Mouse (Mus musculus) lung, postnatal 0 days (tissue): ENCODE results near the gene Gm10408. TPM values are rescaled to one million over a fixed set of nuclear protein-coding genes. Genes with fewer than 3 reads are reported as not detected.
"Not testable (repeated sequence)": the region's sequence is repeated elsewhere in the genome, so short reads cannot be mapped to it uniquely, and the experiment has no call there.

ENCODE experiments used
- ATAC-seq: fragments of 200-750 bp; cut with Nextera tagmentation; 2 replicates; pipeline ENCODE4 v1.8.0; 2017; ENCODE audit warnings: moderate library complexity
- DNase-seq: peaks from one replicate; pipeline ENCODE4 v3.0.0-alpha.2; 2016; ENCODE audit warnings: low spot score
- H3K27ac ChIP-seq: fragments of 300-500 bp; sonication (generic); 2 replicates; pipeline ENCODE4 v1.5.1; 2014; ENCODE audit warnings: antibody characterized with exemption, mild to moderate bottlenecking, low read length, mixed read lengths
- H3K27me3 ChIP-seq: fragments of 300-500 bp; sonication (generic); replicated peaks from 2 replicates; pipeline ENCODE4 v1.6.1; 2014; ENCODE audit warnings: low read length, mixed read lengths; ENCODE audit not compliant: insufficient read depth
- H3K36me3 ChIP-seq: fragments of 300-500 bp; sonication (generic); 2 replicates; pipeline ENCODE4 v1.6.1; 2014; ENCODE audit warnings: low read length, mixed read lengths; ENCODE audit not compliant: insufficient read depth
- H3K4me1 ChIP-seq: fragments of 300-500 bp; sonication (generic); 2 replicates; pipeline ENCODE4 v1.6.1; 2014; ENCODE audit warnings: antibody characterized with exemption, low read depth, low read length, mixed read lengths; ENCODE audit not compliant: insufficient read depth
- H3K4me2 ChIP-seq: fragments of 300-500 bp; sonication (generic); replicated peaks from 2 replicates; pipeline ENCODE4 v1.6.1; 2014; ENCODE audit warnings: low read depth, mild to moderate bottlenecking, low read length, moderate library complexity, mixed read lengths
- H3K4me3 ChIP-seq: fragments of 300-500 bp; sonication (generic); 2 replicates; pipeline ENCODE4 v1.5.1; 2014; ENCODE audit warnings: low read depth, low read length
- H3K9ac ChIP-seq: fragments of 300-500 bp; sonication (generic); replicated peaks from 2 replicates; pipeline ENCODE4 v1.6.1; 2014; ENCODE audit warnings: low read depth, mild to moderate bottlenecking
- H3K9me3 ChIP-seq: fragments of 300-500 bp; sonication (generic); 2 replicates; pipeline ENCODE4 v1.6.1; 2016; ENCODE audit warnings: low read length, mixed read lengths
- WGBS: fragments of 180-500 bp; shearing (Covaris S2); extraction: QIAGEN DNeasy Blood & Tissue Kit; methylation state at CpG from one replicate; pipeline ENCODE4 v1.1.7; 2014; 5-methylcytosine and 5-hydroxymethylcytosine counted together
- polyA plus RNA-seq: library from polyadenylated mRNA; unstranded; fragments of >200 nt; fragmentation: Nextera tagmentation; extraction: Ambion mirVana; gene quantifications from 2 replicates; pipeline ENCODE4 v1.2.1, GENCODE M21; 2015

The Gm10408 gene
- polyA plus RNA-seq: not detected in 2 replicates

- ATAC-seq, H3K27ac ChIP-seq, H3K27me3 ChIP-seq, H3K9ac ChIP-seq, H3K4me3 ChIP-seq, H3K4me2 ChIP-seq, H3K9me3 ChIP-seq, DNase-seq, H3K36me3 ChIP-seq, H3K4me1 ChIP-seq: not testable (repeated sequence)
- WGBS: no CpG with 5 or more reads among the region's 3 CpGs
Observed at GRCm38 (mm10) chr14:3449079-3449478, at the start of gene Gm10408. Gene Gm10408, plus strand, starts transcription at chr14:3449379.

- ATAC-seq: not testable (repeated sequence)
Observed at GRCm38 (mm10) chr14:3412314-3412713, 36.9 kb upstream of the Gm10408 start, which contains the start of gene Gm10409. Gene Gm10409, plus strand, starts transcription at chr14:3412614.

GRCm38 (mm10) chr14:3427803-3428202 lies 21.4 kb upstream of the Gm10408 start, which contains the start of gene Gm3005:
Gene Gm3005, plus strand, starts transcription at chr14:3428103.
- ATAC-seq, H3K9ac ChIP-seq, H3K36me3 ChIP-seq, H3K27me3 ChIP-seq, H3K4me3 ChIP-seq, H3K4me2 ChIP-seq, DNase-seq, H3K4me1 ChIP-seq, H3K27ac ChIP-seq, H3K9me3 ChIP-seq: not testable (repeated sequence)
- WGBS: no CpG with 5 or more reads among the region's 2 CpGs

More at GRCm38 (mm10) chr14:3412314-3412713, 36.9 kb upstream of the Gm10408 start, which contains the start of gene Gm10409:
- H3K4me3 ChIP-seq, DNase-seq, H3K4me1 ChIP-seq, H3K9ac ChIP-seq, H3K27ac ChIP-seq, H3K9me3 ChIP-seq, H3K4me2 ChIP-seq, H3K27me3 ChIP-seq, H3K36me3 ChIP-seq: not testable (repeated sequence)
- WGBS: no CpG with 5 or more reads among the region's 32 CpGs

Other genes starting within 250 kb of the Gm10408 start
- 0.71 and 1.7 TPM in 2 replicates for gene D830030K20Rik, start 240.9 kb upstream of the Gm10408 start, polyA plus RNA-seq
- not detected in 2 replicates for gene Gm2956, start 116.8 kb upstream of the Gm10408 start, polyA plus RNA-seq
- gene Gm10413, start 54.3 kb upstream of the Gm10408 start, polyA plus RNA-seq: not detected in 2 replicates
- gene Gm10409, start 36.8 kb upstream of the Gm10408 start, polyA plus RNA-seq: 0.47 and 0.50 TPM in 2 replicates
- 0.17 and 0.29 TPM in 2 replicates for gene Gm3005, start 21.3 kb upstream of the Gm10408 start, polyA plus RNA-seq
- gene Gm3012, start 185.1 kb downstream of the Gm10408 start, polyA plus RNA-seq: not detected in 2 replicates
- 0.47 and 0.50 TPM in 2 replicates for gene Gm3020, start 202.7 kb downstream of the Gm10408 start, polyA plus RNA-seq
- not detected in 2 replicates for gene Gm3043, start 239.4 kb downstream of the Gm10408 start, polyA plus RNA-seq